Mouse (Mus musculus): ENCODE data around the gene A830031A19Rik.

DNA sequence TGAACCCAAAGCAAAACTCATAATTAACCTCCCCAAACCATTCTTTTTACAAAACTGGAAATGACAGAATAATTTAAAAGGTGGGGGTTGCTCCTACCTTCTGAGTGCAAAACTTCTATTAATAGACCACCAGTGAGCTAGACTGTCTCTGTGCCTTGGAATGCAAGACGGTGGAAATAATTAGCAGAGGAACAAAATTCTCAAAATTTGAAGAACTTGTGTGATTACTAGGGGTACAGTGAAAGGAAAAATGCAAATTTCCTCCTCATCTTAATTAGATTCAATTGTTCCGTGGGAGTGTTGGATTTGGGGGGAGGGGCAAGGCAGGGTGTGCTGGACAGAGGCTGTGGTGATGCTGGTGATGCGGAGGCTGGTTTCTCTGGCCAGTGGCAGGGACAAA lies 23.8 kb upstream of the A830031A19Rik start:
- TF ChIP-seq CTCF (IDR thresholded peaks at IDR 0.05; ENCODE audit: extremely low read depth, insufficient read length, insufficient replicate concordance, low read depth, low read length), result no peak
- TF ChIP-seq POLR2A (IDR thresholded peaks at IDR 0.05; ENCODE audit: low read depth, low read length), result no peak
